Mouse (Mus musculus) thymus, adult 2 months (tissue): ENCODE data around the gene Prkag2.

Experiments used
- CTCF ChIP-seq: fragments of 200-500 bp; IDR thresholded peaks from 2 replicates; pipeline ENCODE4 v1.5.1; 2012; ENCODE audit warnings: mild to moderate bottlenecking, control low read depth, low read length, moderate library complexity, borderline replicate concordance; ENCODE audit not compliant: control insufficient read depth, poor library complexity, insufficient read depth; ENCODE audit errors: extremely low read depth
- POLR2A ChIP-seq: fragments of 200-500 bp; IDR thresholded peaks from 2 replicates; pipeline ENCODE4 v1.6.1; 2012; ENCODE audit warnings: mild to moderate bottlenecking, low read length, control low read depth, moderate library complexity; ENCODE audit not compliant: control insufficient read depth, poor library complexity, insufficient read depth; ENCODE audit errors: extremely low read depth

DNA sequence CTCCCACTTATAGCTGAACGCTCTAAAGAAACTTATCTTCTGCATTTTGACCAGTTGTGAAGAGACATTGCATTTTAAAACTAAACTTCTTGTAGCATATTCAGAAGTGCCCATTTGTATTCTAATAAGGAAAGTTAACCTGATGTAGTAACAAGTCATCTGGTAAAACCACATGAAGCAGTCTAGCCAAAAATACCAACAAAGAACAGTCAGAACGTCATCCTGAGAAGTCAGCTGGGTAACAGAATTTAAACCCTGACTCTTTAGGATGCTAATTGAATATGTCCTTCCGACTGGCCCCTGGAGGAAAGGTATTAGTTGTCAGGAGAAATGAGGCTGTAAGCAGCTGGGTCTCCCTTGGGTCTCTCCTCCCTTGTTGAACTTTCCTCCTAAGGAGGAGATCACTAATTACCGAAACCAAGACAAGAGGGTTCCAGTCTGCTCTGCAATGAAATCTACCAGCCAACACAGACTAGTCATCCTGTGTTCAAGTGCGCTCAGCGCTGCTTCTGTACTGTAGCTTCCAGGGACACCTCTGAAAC is 276.5 kb downstream of the Prkag2 start:
- TF ChIP-seq CTCF (no peak), POLR2A (no peak)
